Mouse (Mus musculus): ENCODE data around the gene Dgkh.

The Dgkh gene

DNA sequence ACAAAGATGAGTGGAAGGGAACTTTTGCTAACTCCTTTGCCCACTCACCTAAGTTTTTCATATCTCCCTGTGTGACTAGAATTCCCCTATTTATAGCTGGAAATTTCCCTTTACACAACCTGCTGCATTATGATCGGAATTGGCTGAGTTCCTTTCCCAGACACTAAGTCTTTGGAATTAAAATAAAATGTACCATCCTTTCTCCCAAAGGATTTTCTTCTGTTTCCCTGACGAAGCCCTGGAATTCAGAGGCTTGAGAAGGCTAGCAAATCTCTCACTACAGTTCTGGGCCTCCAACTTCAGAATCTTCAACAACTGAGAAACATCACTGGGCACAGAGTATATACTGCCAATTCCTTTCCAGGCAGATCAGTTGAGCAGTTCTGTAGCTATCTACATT, 197.2 kb downstream of the Dgkh start:
- no peak for DNase-seq

DNA sequence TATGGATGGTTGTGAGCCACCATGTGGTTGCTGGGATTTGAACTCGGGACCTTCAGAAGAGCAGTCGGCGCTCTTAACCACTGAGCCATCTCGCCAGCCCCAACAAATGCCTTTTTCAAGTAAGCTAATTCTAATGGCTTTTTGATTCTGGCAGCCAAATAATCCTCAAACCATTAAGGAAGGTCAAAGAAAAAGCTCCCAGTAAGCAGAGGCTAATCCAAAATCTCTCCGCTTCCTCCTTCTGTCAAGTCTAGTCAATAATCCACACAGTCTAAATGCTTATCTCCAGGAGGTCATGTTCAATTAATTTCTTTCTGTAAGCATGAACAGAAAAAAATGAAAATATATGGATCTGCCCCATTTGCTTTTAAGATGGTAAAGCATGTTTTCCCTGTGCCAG, 197.9 kb downstream of the Dgkh start:
- no peak for DNase-seq

DNA sequence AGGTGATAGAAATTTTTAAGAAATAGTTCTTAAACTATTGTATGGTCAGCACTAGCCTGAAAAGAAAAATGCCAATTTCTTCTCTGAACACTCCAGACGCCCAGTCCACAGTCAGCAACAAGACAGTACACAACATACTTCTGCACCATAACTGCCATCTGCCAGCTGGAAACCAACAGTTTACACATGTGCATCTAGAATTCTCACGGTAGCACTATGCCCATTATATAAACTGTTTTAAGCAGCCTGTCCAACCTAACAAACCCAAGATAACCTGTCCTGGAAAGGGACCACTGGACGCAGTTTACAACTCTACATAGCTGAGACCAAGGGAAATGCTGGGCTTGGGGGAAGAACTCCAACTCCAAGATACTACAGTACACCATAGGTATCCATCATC, 198.9 kb downstream of the Dgkh start:
- no peak for DNase-seq

DNA sequence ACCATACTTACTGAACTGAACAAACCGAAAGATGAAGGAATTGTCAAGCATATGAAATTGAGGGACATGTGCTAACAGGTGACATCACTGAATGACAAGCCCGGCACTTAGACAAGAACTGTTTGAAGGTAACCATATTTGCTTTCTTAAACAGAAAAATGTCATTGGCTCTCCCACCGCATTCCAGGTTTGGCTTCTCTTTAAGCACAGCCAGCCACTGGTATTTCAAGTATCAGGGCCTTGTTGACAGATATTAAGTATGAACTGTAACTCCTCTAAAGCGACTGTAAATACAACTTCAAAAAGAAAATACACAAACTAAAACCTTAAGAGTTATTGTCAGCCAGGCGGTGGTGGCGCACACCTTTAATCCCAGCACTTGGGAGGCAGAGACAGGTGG, 200.2 kb downstream of the Dgkh start:
- no peak for DNase-seq

DNA sequence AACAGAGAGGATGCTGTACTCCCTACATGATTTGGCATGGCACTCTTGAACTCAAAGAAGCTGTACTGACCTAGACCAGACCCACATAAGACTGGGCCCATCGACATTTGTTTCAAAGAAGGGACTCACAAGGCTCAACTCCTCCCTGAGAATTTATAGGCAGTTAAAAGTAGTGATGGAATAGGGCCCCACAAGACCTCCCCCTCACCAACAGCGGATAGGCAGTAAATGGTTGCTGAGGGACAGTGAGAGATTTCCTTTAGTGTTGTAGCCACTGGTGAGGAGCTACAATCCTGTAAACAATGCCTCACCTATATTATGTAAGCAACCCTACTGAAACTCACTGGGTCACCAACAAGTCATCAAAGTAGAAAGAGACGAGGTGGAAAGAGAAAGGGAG, 202.3 kb downstream of the Dgkh start:
- DNase-seq: no peak

DNA sequence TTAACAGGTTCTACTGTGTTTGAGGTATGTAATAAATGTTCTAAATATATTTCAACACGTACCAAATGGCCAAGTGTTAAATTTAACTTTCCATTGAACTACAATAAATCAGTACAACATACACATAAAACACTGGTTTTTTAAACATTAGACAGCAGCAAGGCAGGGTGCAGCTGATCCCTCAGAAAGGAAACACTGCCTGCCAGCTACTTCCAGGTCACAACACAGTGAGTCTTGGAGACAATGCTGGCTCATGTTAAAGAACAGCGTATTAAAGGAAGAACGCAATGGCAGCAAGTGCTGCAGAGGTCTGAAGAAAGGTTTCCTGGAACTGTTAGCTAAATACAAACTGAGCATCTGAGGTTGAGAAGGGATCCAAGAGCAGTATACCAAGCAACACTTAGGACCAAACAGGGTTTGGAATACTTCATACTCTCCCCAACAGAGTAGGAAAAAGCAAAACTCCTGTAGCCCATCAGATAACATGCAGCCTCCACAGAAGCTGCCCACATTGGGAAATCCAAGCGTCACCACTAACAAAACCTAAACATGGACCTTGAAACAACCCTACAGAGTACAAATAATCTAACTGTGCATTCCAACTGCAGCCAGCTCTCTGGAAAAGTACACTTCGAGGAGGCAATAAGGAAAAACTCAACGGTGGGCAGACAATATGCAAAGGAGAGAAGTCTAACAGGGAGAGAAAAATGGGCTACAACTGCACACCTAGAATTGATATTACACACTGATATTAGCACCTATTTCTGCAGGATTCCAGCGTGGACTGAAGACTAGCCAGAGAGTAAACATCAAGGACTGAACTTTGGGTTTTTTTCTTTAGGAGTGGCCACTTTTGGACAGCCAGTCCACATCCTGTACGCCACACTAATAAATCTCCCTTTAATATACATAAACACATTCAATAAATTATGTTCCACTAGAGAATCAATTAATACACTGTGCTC, 203.8 kb downstream of the Dgkh start:
- DNase-seq: no peak

DNA sequence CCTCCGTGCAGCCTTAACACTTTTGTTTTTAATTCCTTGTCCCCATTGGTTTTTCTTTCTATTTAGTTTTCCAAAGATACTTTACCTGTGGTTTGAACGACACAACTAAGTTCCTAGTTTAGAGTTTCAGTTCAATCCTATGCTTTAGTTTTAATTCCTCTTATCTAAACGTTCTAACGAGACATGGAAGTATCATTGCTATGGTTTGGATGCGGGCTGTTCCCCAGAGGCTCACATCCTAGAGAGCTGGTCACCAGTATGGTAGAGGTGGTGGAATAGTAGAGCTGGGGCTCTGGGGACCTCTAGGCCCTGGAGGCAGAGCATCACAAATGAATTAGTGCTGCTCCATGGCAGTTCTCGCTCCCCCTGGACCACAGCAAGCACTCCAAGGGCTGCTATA, 205.7 kb downstream of the Dgkh start:
- DNase-seq: no peak

DNA sequence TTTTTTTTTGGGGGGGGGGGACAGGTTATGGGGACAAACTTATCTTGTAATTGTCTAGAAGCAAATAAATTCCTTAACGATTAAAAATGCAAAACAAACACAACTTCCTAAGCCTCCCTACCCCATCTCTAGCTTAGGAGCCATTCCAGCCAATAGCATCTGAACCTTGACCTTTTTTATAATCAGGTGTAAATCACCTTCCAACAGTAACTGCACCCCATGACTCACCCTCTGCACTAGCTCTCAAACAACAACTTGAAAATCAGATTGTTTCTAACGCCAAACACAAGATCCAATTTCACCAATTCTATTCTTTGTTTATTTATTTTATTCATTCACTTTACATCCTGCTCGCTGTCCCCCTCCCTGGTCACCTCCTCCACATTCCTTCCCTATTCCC, 206.1 kb downstream of the Dgkh start:
- DNase-seq: no peak

DNA sequence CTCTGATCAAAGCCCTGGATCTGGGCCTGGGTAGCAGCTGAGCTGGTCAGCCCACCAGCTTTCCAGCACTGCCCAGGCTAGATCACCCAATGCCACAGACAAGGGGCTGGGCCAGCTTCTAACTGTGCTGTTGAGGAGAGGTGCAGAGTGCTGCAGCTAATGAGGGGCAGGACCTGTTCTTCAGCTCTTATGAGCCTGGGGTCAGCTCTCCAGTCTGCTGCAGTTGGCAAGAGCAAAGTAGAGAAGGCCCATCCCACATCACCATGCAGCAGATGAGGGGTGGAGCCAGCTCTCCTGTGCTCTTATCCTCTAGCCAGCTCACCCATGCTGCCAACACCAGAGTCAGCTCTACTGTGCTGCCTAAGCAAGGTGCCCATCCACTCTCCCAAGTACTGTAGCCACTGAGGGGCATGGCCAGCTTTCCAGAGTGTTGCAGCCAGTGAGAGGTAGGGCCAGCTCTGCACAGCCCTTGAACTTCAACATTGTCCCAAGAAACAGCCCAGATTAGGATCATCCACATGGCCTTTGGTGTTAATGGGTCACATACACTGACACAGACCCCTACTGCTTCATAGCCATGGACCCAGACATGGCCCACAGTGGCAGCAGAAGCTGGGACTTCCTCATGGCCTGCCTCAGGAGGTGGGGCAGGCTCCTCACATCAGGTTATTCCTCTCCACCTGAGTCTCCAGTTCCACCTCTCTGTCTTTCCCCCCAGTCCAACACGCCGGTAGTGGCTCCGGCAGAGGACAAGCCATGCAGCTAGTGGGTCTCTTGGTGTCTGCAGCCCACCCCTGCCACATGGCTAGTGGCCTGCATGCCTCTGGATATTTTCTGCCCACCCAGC, 206.7 kb downstream of the Dgkh start:
- DNase-seq: no peak

DNA sequence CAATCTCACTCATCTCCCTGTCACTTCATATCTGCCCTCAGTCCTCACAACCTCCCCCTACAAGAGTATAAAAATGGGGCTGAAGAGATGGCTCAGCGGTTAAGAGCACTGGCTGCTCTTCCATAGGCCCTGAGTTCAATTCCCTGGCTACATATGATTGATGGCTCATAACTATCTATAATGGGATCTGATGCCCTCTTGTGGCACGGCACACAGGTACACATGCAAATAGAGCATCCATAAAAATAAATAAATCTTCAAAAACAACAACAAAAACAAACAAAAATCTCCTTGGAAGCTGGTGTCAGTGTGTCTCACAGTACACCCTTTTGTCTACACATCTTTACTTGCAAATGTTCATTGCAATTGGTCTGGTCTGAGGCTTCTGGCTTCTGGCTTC, 207.5 kb downstream of the Dgkh start:
- no peak for DNase-seq

DNA sequence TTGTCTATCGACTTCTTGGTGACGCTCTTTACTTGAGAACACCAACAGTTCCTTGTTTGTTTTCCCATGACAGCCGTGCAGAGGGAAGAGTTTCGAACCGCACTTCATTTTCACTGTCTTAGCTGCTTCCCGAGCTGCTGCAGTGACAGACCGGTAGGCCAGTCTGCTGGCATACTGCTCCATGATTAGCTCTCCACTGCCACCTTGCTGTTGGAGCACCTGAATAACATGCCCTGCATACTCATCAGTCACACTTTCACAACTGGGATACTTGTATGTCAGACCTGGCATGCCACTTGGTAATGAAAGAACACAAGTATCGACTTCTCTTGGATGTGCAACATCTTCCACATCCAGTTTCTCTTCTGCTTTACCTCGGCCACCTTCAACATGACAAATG, 221.9 kb downstream of the Dgkh start:
- no peak for DNase-seq

DNA sequence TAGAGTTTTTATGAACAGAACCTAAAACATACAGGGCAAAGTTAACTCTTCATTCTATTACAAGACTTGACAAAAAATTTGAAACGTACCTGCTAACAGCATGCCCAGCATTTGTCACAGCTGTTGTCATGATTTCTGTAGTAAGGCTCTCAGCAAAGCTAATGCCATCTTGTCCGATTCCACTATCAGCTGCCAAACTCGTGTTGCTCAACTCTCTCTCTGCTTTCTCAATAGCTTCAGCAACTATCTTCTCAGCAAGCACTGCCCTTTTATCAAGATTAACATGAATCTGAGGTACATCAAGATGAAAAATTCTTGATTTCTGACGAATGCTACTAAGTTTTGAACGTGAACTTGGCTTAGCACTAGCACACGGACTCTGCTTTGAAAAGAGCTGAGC, 222.8 kb downstream of the Dgkh start:
- no peak for DNase-seq
